Mouse (Mus musculus): Measurements from ENCODE around the gene Rab24. TPM values are rescaled to one million over a fixed set of nuclear protein-coding genes. Genes with fewer than 3 reads are reported as not detected.

Rab24 gene
- polyA plus RNA-seq, 1 experiment from 2014 or later, result 76.2 TPM

Other genes with a start within 250 kb of the Rab24 start
- 16.1 and 18.9 TPM in 2 replicates for gene Uimc1, start 221.6 kb downstream of the Rab24 start, polyA plus RNA-seq (2016; fragmentation: Nextera tagmentation; extraction: Ambion mirVana)
- 18.1 and 20.4 TPM in 2 replicates for gene Zfp346, start 216.6 kb downstream of the Rab24 start, polyA plus RNA-seq (2016; fragmentation: Nextera tagmentation; extraction: Ambion mirVana)
- not detected in 2 replicates for gene Gm17617, start 188.4 kb downstream of the Rab24 start, polyA plus RNA-seq (2016; fragmentation: Nextera tagmentation; extraction: Ambion mirVana)
- 0.46 and 3.5 TPM in 2 replicates for gene Fgfr4, start 169.3 kb downstream of the Rab24 start, polyA plus RNA-seq (2016; fragmentation: Nextera tagmentation; extraction: Ambion mirVana)
- 51.0 and 58.4 TPM in 2 replicates for gene Nsd1, start 112.2 kb downstream of the Rab24 start, polyA plus RNA-seq (2016; fragmentation: Nextera tagmentation; extraction: Ambion mirVana)
- 478 and 538 TPM in 2 replicates for gene Prelid1, start 1.4 kb downstream of the Rab24 start, polyA plus RNA-seq (2016; fragmentation: Nextera tagmentation; extraction: Ambion mirVana)
- gene Mxd3, start 7.9 kb upstream of the Rab24 start, polyA plus RNA-seq (2016; fragmentation: Nextera tagmentation; extraction: Ambion mirVana), result 14.3 and 15.0 TPM in 2 replicates
- 114 and 117 TPM in 2 replicates for gene Lman2, start 40.8 kb upstream of the Rab24 start, polyA plus RNA-seq (2016; fragmentation: Nextera tagmentation; extraction: Ambion mirVana)
- 0.18 and 0.68 TPM in 2 replicates for gene Rgs14, start 47.8 kb upstream of the Rab24 start, polyA plus RNA-seq (2016; fragmentation: Nextera tagmentation; extraction: Ambion mirVana)
- not detected in 2 replicates for gene Slc34a1, start 76.2 kb upstream of the Rab24 start, polyA plus RNA-seq (2016; fragmentation: Nextera tagmentation; extraction: Ambion mirVana)
- not detected in 2 replicates for gene Pfn3, start 93.3 kb upstream of the Rab24 start, polyA plus RNA-seq (2016; fragmentation: Nextera tagmentation; extraction: Ambion mirVana)
- gene F12, start 104.8 kb upstream of the Rab24 start, polyA plus RNA-seq (2016; fragmentation: Nextera tagmentation; extraction: Ambion mirVana), result 0.21 and 8.5 TPM in 2 replicates
- 29.5 and 44.2 TPM in 2 replicates for gene Grk6, start 123.1 kb upstream of the Rab24 start, polyA plus RNA-seq (2016; fragmentation: Nextera tagmentation; extraction: Ambion mirVana)
- 0.17 and 0.21 TPM in 2 replicates for gene Prr7, start 142.3 kb upstream of the Rab24 start, polyA plus RNA-seq (2016; fragmentation: Nextera tagmentation; extraction: Ambion mirVana)
- 101 and 166 TPM in 2 replicates for gene Dbn1, start 166.2 kb upstream of the Rab24 start, polyA plus RNA-seq (2016; fragmentation: Nextera tagmentation; extraction: Ambion mirVana)
- gene Pdlim7, start 191.7 kb upstream of the Rab24 start, polyA plus RNA-seq (2016; fragmentation: Nextera tagmentation; extraction: Ambion mirVana), result 397 and 462 TPM in 2 replicates
- gene Dok3, start 207.3 kb upstream of the Rab24 start, polyA plus RNA-seq (2016; fragmentation: Nextera tagmentation; extraction: Ambion mirVana), result 0.57 and 2.4 TPM in 2 replicates
- gene Ddx41, start 214.7 kb upstream of the Rab24 start, polyA plus RNA-seq (2016; fragmentation: Nextera tagmentation; extraction: Ambion mirVana), result 43.4 and 64.1 TPM in 2 replicates
- gene Fam193b, start 249.2 kb upstream of the Rab24 start, polyA plus RNA-seq (2016; fragmentation: Nextera tagmentation; extraction: Ambion mirVana), result 25.9 and 44.0 TPM in 2 replicates